Mouse (Mus musculus) kidney, embryonic 16.5 days (tissue): Measurements from ENCODE around the gene Aym1. TPM values are rescaled to one million over a fixed set of nuclear protein-coding genes. Genes with fewer than 3 reads are reported as not detected.

ENCODE experiments used
- ATAC-seq: fragments of 200-750 bp; cut with Nextera tagmentation; 2 replicates; pipeline ENCODE4 v1.8.0; 2017; ENCODE audit warnings: moderate TSS enrichment; ENCODE audit not compliant: low FRiP score, low TSS enrichment
- H3K27ac ChIP-seq: fragments of 300-500 bp; sonication (generic); 2 replicates; pipeline ENCODE4 v1.5.1; 2014; ENCODE audit warnings: low read length
- H3K27me3 ChIP-seq: fragments of 300-500 bp; sonication (generic); 2 replicates; pipeline ENCODE4 v1.6.1; 2014; ENCODE audit warnings: low read length, control low read depth, mixed read lengths; ENCODE audit not compliant: insufficient read depth
- H3K36me3 ChIP-seq: fragments of 300-500 bp; sonication (generic); 2 replicates; pipeline ENCODE4 v1.6.1; 2014; ENCODE audit warnings: low read length, control low read depth, mixed read lengths; ENCODE audit not compliant: insufficient read depth
- H3K4me1 ChIP-seq: fragments of 300-500 bp; sonication (generic); 2 replicates; pipeline ENCODE4 v1.6.1; 2014; ENCODE audit warnings: low read length, control low read depth, mixed read lengths; ENCODE audit not compliant: insufficient read depth
- H3K4me2 ChIP-seq: fragments of 300-500 bp; sonication (generic); replicated peaks from 2 replicates; pipeline ENCODE4 v1.6.1; 2014; ENCODE audit warnings: low read depth, low read length
- H3K4me3 ChIP-seq: fragments of 300-500 bp; sonication (generic); 2 replicates; pipeline ENCODE4 v1.5.1; 2014; ENCODE audit warnings: mild to moderate bottlenecking, low read length
- H3K9ac ChIP-seq: fragments of 300-500 bp; sonication (generic); replicated peaks from 2 replicates; pipeline ENCODE4 v1.6.1; 2014; ENCODE audit warnings: low read length
- H3K9me3 ChIP-seq: fragments of 300-500 bp; sonication (generic); 2 replicates; pipeline ENCODE4 v1.6.1; 2016; ENCODE audit warnings: low read length, control low read depth
- WGBS: fragments of 180-500 bp; shearing (Covaris S2); extraction: QIAGEN DNeasy Blood & Tissue Kit; methylation state at CpG from one replicate; pipeline ENCODE4 v1.1.7; 2014; 5-methylcytosine and 5-hydroxymethylcytosine counted together
- polyA plus RNA-seq: library from polyadenylated mRNA; unstranded; fragments of >200 nt; fragmentation: Nextera tagmentation; extraction: Ambion mirVana; gene quantifications from 2 replicates; pipeline ENCODE4 v1.2.1, GENCODE M21; 2015

Aym1 gene
- polyA plus RNA-seq: not detected in 2 replicates

GRCm38 (mm10) chr5:113357186-113357585 lies at the start of gene Aym1:
Gene Aym1 (plus strand): TSS chr5:113357294.
- no peaks in the 10 kb centered on the region for H3K27me3 ChIP-seq
- no peak within 1 kb of the TSS for H3K27ac ChIP-seq
- WGBS: 35% methylated on average over 3 of the region's 6 CpGs
- ATAC-seq: no peak; the same call in 1 of the 2 replicates
- no peak within 1 kb of the TSS for H3K9ac ChIP-seq
- no peaks in the 10 kb centered on the region for H3K36me3 ChIP-seq
- no peak within 1 kb of the TSS for H3K4me2 ChIP-seq
- no peak within 1 kb of the TSS for H3K4me3 ChIP-seq
- no peaks in the 10 kb centered on the region for H3K9me3 ChIP-seq
- peaks cover 31% of the 10 kb centered on the region for H3K4me1 ChIP-seq

GRCm38 (mm10) chr5:113309491-113310376 lies 47.4 kb upstream of the Aym1 start:
- Histone ChIP-seq H3K4me2 (peak overlapping the region; percentile 93), H3K4me1 (peaks cover 16% of the 10 kb centered on the region), H3K9ac (peak overlapping the region; percentile 71), H3K36me3 (no peaks in the 10 kb centered on the region), H3K27me3 (peaks cover 18% of the 10 kb centered on the region; the same call in 1 of the 2 replicates), H3K4me3 (peak overlapping the region; percentile 64), H3K27ac (no peak overlapping the region), H3K9me3 (peaks cover 6% of the 10 kb centered on the region; the same call in 1 of the 2 replicates)
- ATAC-seq: peak; percentile 6; the same call in 1 of the 2 replicates
- WGBS: 57% methylated on average over 22 of the region's 22 CpGs

GRCm38 (mm10) chr5:113310377-113311003 lies 46.6 kb upstream of the Aym1 start, which contains the start of gene Sgsm1:
Gene Sgsm1 (minus strand): TSS chr5:113310786.
- ATAC-seq: peak; percentile 87
- Histone ChIP-seq H3K4me2 (peak within 1 kb of the TSS; percentile 93), H3K9ac (peak within 1 kb of the TSS; percentile 71), H3K4me1 (peaks cover 16% of the 10 kb centered on the region), H3K36me3 (no peaks in the 10 kb centered on the region), H3K4me3 (peak within 1 kb of the TSS; percentile 64), H3K9me3 (peaks cover 6% of the 10 kb centered on the region; the same call in 1 of the 2 replicates), H3K27me3 (peaks cover 18% of the 10 kb centered on the region; the same call in 1 of the 2 replicates), H3K27ac (no peak within 1 kb of the TSS)
- 2% methylated on average over 51 of the region's 53 CpGs for WGBS

- peaks cover 13% of the 10 kb centered on the region; the same call in 1 of the 2 replicates for H3K27me3 ChIP-seq
- no peak overlapping the region for H3K4me3 ChIP-seq
- no peak for ATAC-seq
- peaks cover 6% of the 10 kb centered on the region; the same call in 1 of the 2 replicates for H3K9me3 ChIP-seq
- peaks cover 7% of the 10 kb centered on the region; the same call in 1 of the 2 replicates for H3K4me1 ChIP-seq
- 2% methylated on average over 24 of the region's 24 CpGs for WGBS
- H3K9ac ChIP-seq: no peak overlapping the region
- peak overlapping the region; percentile 24 for H3K4me2 ChIP-seq
- H3K36me3 ChIP-seq: no peaks in the 10 kb centered on the region
- no peak overlapping the region for H3K27ac ChIP-seq
Observed at GRCm38 (mm10) chr5:113313998-113314397, 43.1 kb upstream of the Aym1 start.

GRCm38 (mm10) chr5:113323784-113324638 lies 33.1 kb upstream of the Aym1 start:
- ATAC-seq: peak; percentile 76
- 4% methylated on average over 38 of the region's 38 CpGs for whole genome bisulfite sequencing
- no peak overlapping the region; the same call in 1 of the 2 replicates for H3K9ac ChIP-seq

GRCm38 (mm10) chr5:113329463-113329862 lies 27.6 kb upstream of the Aym1 start:
- H3K4me2 ChIP-seq: no peak overlapping the region
- H3K27me3 ChIP-seq: peaks cover 25% of the 10 kb centered on the region
- no peak overlapping the region for H3K9ac ChIP-seq
- no peak overlapping the region for H3K27ac ChIP-seq
- peaks cover 22% of the 10 kb centered on the region for H3K9me3 ChIP-seq
- no peaks in the 10 kb centered on the region for H3K36me3 ChIP-seq
- H3K4me1 ChIP-seq: peaks cover under 1% of the 10 kb centered on the region; the same call in 1 of the 2 replicates
- ATAC-seq: no peak
- WGBS: 94% methylated on average over 8 of the region's 8 CpGs
- no peak overlapping the region for H3K4me3 ChIP-seq

More at GRCm38 (mm10) chr5:113323784-113324638, 33.1 kb upstream of the Aym1 start:
- Histone ChIP-seq H3K4me2 (peak overlapping the region; percentile 61), H3K9me3 (peaks cover 16% of the 10 kb centered on the region), H3K4me3 (peak overlapping the region; percentile 36), H3K36me3 (no peaks in the 10 kb centered on the region), H3K27ac (no peak overlapping the region), H3K4me1 (peaks cover 9% of the 10 kb centered on the region), H3K27me3 (peaks cover 15% of the 10 kb centered on the region)

- WGBS: 79% methylated on average over 3 of the region's 3 CpGs
- Histone ChIP-seq H3K9me3 (peaks cover 22% of the 10 kb centered on the region), H3K4me3 (no peak overlapping the region), H3K9ac (no peak overlapping the region), H3K4me2 (no peak overlapping the region), H3K4me1 (peaks cover 8% of the 10 kb centered on the region), H3K27ac (no peak overlapping the region), H3K27me3 (peaks cover 26% of the 10 kb centered on the region), H3K36me3 (no peaks in the 10 kb centered on the region)
- ATAC-seq: no peak
Observed at GRCm38 (mm10) chr5:113330202-113330601, 26.9 kb upstream of the Aym1 start.

GRCm38 (mm10) chr5:113332239-113332638 lies 24.9 kb upstream of the Aym1 start:
- peaks cover 20% of the 10 kb centered on the region for H3K4me1 ChIP-seq
- H3K36me3 ChIP-seq: no peaks in the 10 kb centered on the region
- no peak overlapping the region for H3K9ac ChIP-seq
- no peak for ATAC-seq
- WGBS: 40% methylated on average over 12 of the region's 12 CpGs
- no peak overlapping the region for H3K4me2 ChIP-seq
- no peak overlapping the region for H3K27ac ChIP-seq
- H3K27me3 ChIP-seq: peaks cover 44% of the 10 kb centered on the region
- H3K9me3 ChIP-seq: peaks cover 17% of the 10 kb centered on the region
- H3K4me3 ChIP-seq: no peak overlapping the region

- WGBS: 57% methylated on average over 4 of the region's 4 CpGs
- no peak overlapping the region for H3K4me2 ChIP-seq
- peaks cover 44% of the 10 kb centered on the region for H3K27me3 ChIP-seq
- H3K9ac ChIP-seq: no peak overlapping the region
- peaks cover 17% of the 10 kb centered on the region for H3K9me3 ChIP-seq
- peaks cover 20% of the 10 kb centered on the region for H3K4me1 ChIP-seq
- H3K27ac ChIP-seq: no peak overlapping the region
- no peak overlapping the region for H3K4me3 ChIP-seq
- no peak for ATAC-seq
- H3K36me3 ChIP-seq: no peaks in the 10 kb centered on the region
Observed at GRCm38 (mm10) chr5:113332899-113333298, 24.2 kb upstream of the Aym1 start.
